16 mouse cellular contexts compared by ENCODE assay signal in genomic region chr17:86254978-86255377, GRCm38 (mm10).
A peak's percentile ranks its signal among the peaks of the same experiment; 100 is the strongest.
DNase-seq lines count a peak whose midpoint lies in the region; ATAC-seq and TF ChIP-seq lines count a peak whose summit lies in the region.
"Had no signal": no experiment of that assay in that cellular context is flagged by ENCODE, and none has a peak within 500 bp of the region (broad histone marks: within the 10 kb centered on the region; RNA-seq: fewer than 3 reads in every experiment).

No protein-coding gene starts in this region.

- H3K9me3 ChIP-seq in forebrain, embryonic 15.5 days: no peaks in the 10 kb centered on the region
- H3K9me3 ChIP-seq in forebrain, embryonic 13.5 days (replicated peaks): no peaks in the 10 kb centered on the region; the same call in 1 of the 2 replicates
- H3K9me3 ChIP-seq in kidney, postnatal 0 days (replicated peaks; ENCODE audit: low read length): no peaks in the 10 kb centered on the region
- no peaks in the 10 kb centered on the region for H3K9me3 ChIP-seq in lung, postnatal 0 days (ENCODE audit: low read length)
- H3K9me3 ChIP-seq in stomach, postnatal 0 days (ENCODE audit: control insufficient read depth, low read length): no peaks in the 10 kb centered on the region
- H3K9me3 ChIP-seq: forebrain, embryonic 12.5 days; midbrain, embryonic 15.5 days had no signal

- DNase-seq in kidney, postnatal 0 days (ENCODE audit: low spot score): no peak
- DNase-seq in kidney, postnatal 36 days: no peak
- DNase-seq in lung, postnatal 0 days (ENCODE audit: low spot score): no peak
- no peak for DNase-seq in lung, postnatal 36 days
- no peak for DNase-seq in stomach, postnatal 0 days (ENCODE audit: low spot score)
- DNase-seq: thymus, postnatal 36 days had no signal

- H3K4me2 ChIP-seq in forebrain, embryonic 15.5 days (replicated peaks): no peak overlapping the region
- H3K4me2 ChIP-seq in forebrain, embryonic 13.5 days: no peak overlapping the region
- no peak overlapping the region for H3K4me2 ChIP-seq in kidney, postnatal 0 days (ENCODE audit: low read length)
- no peak overlapping the region for H3K4me2 ChIP-seq in lung, postnatal 0 days (replicated peaks; ENCODE audit: low read depth, low read length)
- H3K4me2 ChIP-seq in stomach, postnatal 0 days (replicated peaks; ENCODE audit: low read depth): no peak overlapping the region
- H3K4me2 ChIP-seq: forebrain, embryonic 12.5 days; limb, embryonic 12.5 days; lung, embryonic 15.5 days; midbrain, embryonic 15.5 days had no signal

- H3K27me3 ChIP-seq in forebrain, embryonic 15.5 days: no peaks in the 10 kb centered on the region
- no peaks in the 10 kb centered on the region for H3K27me3 ChIP-seq in forebrain, embryonic 13.5 days
- H3K27me3 ChIP-seq in kidney, postnatal 0 days (ENCODE audit: insufficient read depth, low read length): no peaks in the 10 kb centered on the region
- no peaks in the 10 kb centered on the region for H3K27me3 ChIP-seq in lung, postnatal 0 days (replicated peaks; ENCODE audit: insufficient read depth, low read length)
- H3K27me3 ChIP-seq in stomach, postnatal 0 days (ENCODE audit: control insufficient read depth, insufficient read depth, low read length): no peaks in the 10 kb centered on the region
- H3K27me3 ChIP-seq: forebrain, embryonic 12.5 days; limb, embryonic 12.5 days; lung, embryonic 15.5 days; midbrain, embryonic 15.5 days had no signal

- no peak overlapping the region for H3K4me3 ChIP-seq in forebrain, embryonic 15.5 days
- H3K4me3 ChIP-seq in forebrain, embryonic 13.5 days: no peak overlapping the region
- H3K4me3 ChIP-seq in kidney, postnatal 0 days (replicated peaks; ENCODE audit: low read depth, low read length): no peak overlapping the region
- H3K4me3 ChIP-seq in lung, postnatal 0 days (ENCODE audit: low read depth, low read length): no peak overlapping the region
- no peak overlapping the region for H3K4me3 ChIP-seq in stomach, postnatal 0 days (ENCODE audit: low read depth, low read length)
- H3K4me3 ChIP-seq: forebrain, embryonic 12.5 days; hindbrain, embryonic 10.5 days; limb, embryonic 12.5 days; lung, embryonic 15.5 days; megakaryocyte, embryonic 14.5 days; midbrain, embryonic 15.5 days had no signal

- H3K4me1 ChIP-seq in forebrain, embryonic 15.5 days: peaks cover 38% of the 10 kb centered on the region
- H3K4me1 ChIP-seq in forebrain, embryonic 13.5 days: peaks cover 13% of the 10 kb centered on the region
- H3K4me1 ChIP-seq in kidney, postnatal 0 days (replicated peaks; ENCODE audit: insufficient read depth, low read length): no peaks in the 10 kb centered on the region
- no peaks in the 10 kb centered on the region; the same call in 1 of the 2 replicates for H3K4me1 ChIP-seq in lung, postnatal 0 days (ENCODE audit: insufficient read depth, low read depth, low read length)
- no peaks in the 10 kb centered on the region for H3K4me1 ChIP-seq in stomach, postnatal 0 days (replicated peaks; ENCODE audit: control insufficient read depth, insufficient read depth)
- H3K4me1 ChIP-seq: forebrain, embryonic 12.5 days had no signal

- 95% methylated on average over 6 of the region's 6 CpGs for WGBS in forebrain, embryonic 15.5 days
- 94% methylated on average over 6 of the region's 6 CpGs for WGBS in forebrain, embryonic 13.5 days
- 98% methylated on average over 6 of the region's 6 CpGs for WGBS in kidney, postnatal 0 days
- 95% methylated on average over 6 of the region's 6 CpGs for WGBS in lung, postnatal 0 days
- 94% methylated on average over 6 of the region's 6 CpGs for WGBS in stomach, postnatal 0 days

- H3K27ac ChIP-seq in forebrain, embryonic 15.5 days (replicated peaks): peak overlapping the region; percentile 55; the same call in 1 of the 2 replicates
- no peak overlapping the region; the same call in 1 of the 2 replicates for H3K27ac ChIP-seq in forebrain, embryonic 13.5 days
- H3K27ac ChIP-seq in kidney, postnatal 0 days: no peak overlapping the region
- H3K27ac ChIP-seq in lung, postnatal 0 days (ENCODE audit: low read length): no peak overlapping the region
- H3K27ac ChIP-seq in stomach, postnatal 0 days (replicated peaks): no peak overlapping the region
- H3K27ac ChIP-seq: forebrain, embryonic 12.5 days; hindbrain, embryonic 10.5 days; limb, embryonic 12.5 days; lung, embryonic 15.5 days; midbrain, embryonic 15.5 days had no signal

- H3K9ac ChIP-seq in forebrain, embryonic 15.5 days (replicated peaks): no peak overlapping the region
- no peak overlapping the region for H3K9ac ChIP-seq in forebrain, embryonic 13.5 days
- no peak overlapping the region for H3K9ac ChIP-seq in kidney, postnatal 0 days (ENCODE audit: low read depth, low read length)
- H3K9ac ChIP-seq in lung, postnatal 0 days (replicated peaks; ENCODE audit: low read depth): no peak overlapping the region
- H3K9ac ChIP-seq in stomach, postnatal 0 days (ENCODE audit: low read length): no peak overlapping the region
- H3K9ac ChIP-seq: forebrain, embryonic 12.5 days; limb, embryonic 12.5 days; lung, embryonic 15.5 days; midbrain, embryonic 15.5 days had no signal

- H3K36me3 ChIP-seq in forebrain, embryonic 15.5 days: no peaks in the 10 kb centered on the region
- no peaks in the 10 kb centered on the region for H3K36me3 ChIP-seq in forebrain, embryonic 13.5 days (ENCODE audit: poor library complexity, severe bottlenecking)
- H3K36me3 ChIP-seq in kidney, postnatal 0 days (ENCODE audit: insufficient read depth, low read length): no peaks in the 10 kb centered on the region
- no peaks in the 10 kb centered on the region for H3K36me3 ChIP-seq in lung, postnatal 0 days (ENCODE audit: insufficient read depth, low read length)
- H3K36me3 ChIP-seq in stomach, postnatal 0 days (ENCODE audit: control insufficient read depth, insufficient read depth, low read length): no peaks in the 10 kb centered on the region
- H3K36me3 ChIP-seq: forebrain, embryonic 12.5 days; limb, embryonic 12.5 days; midbrain, embryonic 15.5 days had no signal

- peak; percentile 36 for TF ChIP-seq CTCF in kidney, postnatal 0 days (IDR thresholded peaks at IDR 0.05; ENCODE audit: low read depth)
- TF ChIP-seq CTCF in lung, postnatal 0 days (IDR thresholded peaks at IDR 0.05): peak; percentile 44
- TF ChIP-seq CTCF in stomach, postnatal 0 days (IDR thresholded peaks at IDR 0.05; ENCODE audit: low read depth): peak; percentile 52

- no peak for ATAC-seq in forebrain, embryonic 15.5 days (replicated peaks)
- no peak for ATAC-seq in forebrain, embryonic 13.5 days
- ATAC-seq in kidney, postnatal 0 days (replicated peaks; ENCODE audit: low FRiP score, low read depth): no peak
- no peak for ATAC-seq in lung, postnatal 0 days
- ATAC-seq in stomach, postnatal 0 days (ENCODE audit: low FRiP score, low TSS enrichment): no peak
- ATAC-seq in activated CD4-positive, CD25-positive, alpha-beta regulatory T cell, adult 4 months: no peak
- ATAC-seq: inflammation-experienced regulatory T-cells, adult 6 months had no signal

- no peak for TF ChIP-seq EP300 in lung, postnatal 0 days (IDR thresholded peaks at IDR 0.05)
- no peak for TF ChIP-seq EP300 in stomach, postnatal 0 days (optimal IDR thresholded peaks at IDR 0.05)
